Mouse (Mus musculus): ENCODE results near the gene Dupd1. TPM values are rescaled to one million over a fixed set of nuclear protein-coding genes. Genes with fewer than 3 reads are reported as not detected.

Gene Dupd1
- polyA plus RNA-seq, 1 experiment: not detected

DNA sequence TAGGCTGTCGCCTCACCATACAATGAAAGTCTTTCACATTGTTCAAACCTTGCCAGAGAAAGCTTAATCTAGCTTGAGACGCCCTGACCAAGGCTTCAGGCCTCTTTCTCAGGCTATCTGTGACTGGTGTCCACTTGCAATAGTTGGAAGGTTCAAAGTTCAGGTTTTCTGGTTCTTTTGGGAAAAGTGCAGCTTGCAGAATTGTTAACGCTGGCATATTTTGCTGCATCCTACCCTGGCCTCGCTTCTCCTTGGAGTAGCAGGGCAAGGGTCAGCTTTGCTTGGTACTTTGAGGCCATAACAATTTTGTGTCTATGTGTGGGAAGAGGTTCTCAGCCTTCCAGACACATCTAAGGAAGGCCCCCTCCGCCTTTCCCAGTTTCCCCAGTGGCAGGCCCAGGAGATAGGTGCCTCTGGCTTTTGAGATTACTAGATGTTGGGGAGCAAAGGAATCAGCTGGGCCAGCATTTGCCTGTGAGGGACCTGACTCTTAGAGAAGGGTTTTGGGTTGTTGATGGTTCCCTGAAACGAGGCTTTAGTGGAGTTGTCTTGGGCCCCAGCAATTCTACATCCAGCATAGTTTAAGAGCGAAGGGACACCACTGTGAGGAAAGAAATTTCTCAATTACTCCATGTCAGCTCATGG, 18.1 kb downstream of the Dupd1 start:
- no peak for TF ChIP-seq POLR2A (IDR thresholded peaks at IDR 0.05; ENCODE audit: borderline replicate concordance, insufficient read depth, low read length)
- no peak for TF ChIP-seq CTCF (IDR thresholded peaks at IDR 0.05; ENCODE audit: borderline replicate concordance, insufficient read depth, low read depth, low read length)
- no peak for DNase-seq
- Histone ChIP-seq H3K27me3 (ENCODE audit: control insufficient read depth, insufficient read depth, low read length) (no peaks in the 10 kb centered on the region), H3K4me1 (ENCODE audit: control insufficient read depth, insufficient read depth, low read length) (no peaks in the 10 kb centered on the region), H3K4me3 (replicated peaks; ENCODE audit: insufficient read depth, low read depth, low read length) (no peak overlapping the region), H3K27ac (ENCODE audit: insufficient read depth, low read length) (no peak overlapping the region)
- 88% methylated on average over 7 of the region's 7 CpGs for WGBS

DNA sequence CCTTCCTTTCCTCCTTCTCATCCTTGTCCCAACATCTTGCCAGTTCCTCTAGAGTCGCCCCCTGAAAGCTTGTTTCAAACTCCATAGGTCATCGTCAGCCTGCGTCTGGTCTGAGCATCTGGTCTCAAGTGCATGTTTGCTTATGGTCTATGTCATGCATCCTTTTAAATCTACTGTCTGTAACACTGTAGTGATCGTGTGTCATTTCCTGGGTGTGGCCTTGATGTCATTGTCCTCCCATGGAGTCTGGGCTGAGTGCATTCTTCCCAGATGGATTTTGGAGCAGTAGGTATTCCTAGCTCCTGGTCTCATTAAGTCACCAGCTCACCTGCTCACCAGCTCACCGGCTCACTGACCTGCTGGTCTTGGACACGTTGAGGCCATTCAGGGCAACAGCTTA, 19.4 kb downstream of the Dupd1 start:
- H3K4me3 ChIP-seq (replicated peaks; ENCODE audit: insufficient read depth, low read depth, low read length): no peak overlapping the region
- no peak for TF ChIP-seq POLR2A (IDR thresholded peaks at IDR 0.05; ENCODE audit: borderline replicate concordance, insufficient read depth, low read length)
- no peak for TF ChIP-seq CTCF (IDR thresholded peaks at IDR 0.05; ENCODE audit: borderline replicate concordance, insufficient read depth, low read depth, low read length)
- no peaks in the 10 kb centered on the region for H3K4me1 ChIP-seq (ENCODE audit: control insufficient read depth, insufficient read depth, low read length)
- 75% methylated on average over 6 of the region's 6 CpGs for WGBS
- no peaks in the 10 kb centered on the region for H3K27me3 ChIP-seq (ENCODE audit: control insufficient read depth, insufficient read depth, low read length)
- no peak for DNase-seq
- no peak overlapping the region for H3K27ac ChIP-seq (ENCODE audit: insufficient read depth, low read length)

DNA sequence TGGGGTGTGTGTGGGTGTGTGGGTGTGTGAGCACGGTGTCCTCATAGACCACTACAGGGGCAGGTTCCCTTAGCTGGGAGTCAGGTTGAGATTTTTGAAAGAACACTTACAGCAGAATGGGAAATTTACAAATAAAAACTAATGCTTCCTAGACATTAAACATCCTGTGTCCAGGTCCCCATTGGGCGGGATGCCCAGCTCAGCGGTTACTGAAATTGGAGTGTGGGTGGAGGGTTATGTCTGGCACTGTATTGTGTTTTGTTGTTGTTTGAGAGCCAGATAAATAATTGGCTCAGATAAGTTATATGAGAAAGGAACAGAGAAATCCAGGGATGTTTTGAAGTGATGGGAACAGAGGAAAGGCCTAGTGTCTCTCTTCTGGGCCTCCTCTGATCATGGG, 23.3 kb downstream of the Dupd1 start:
- H3K4me3 ChIP-seq (replicated peaks; ENCODE audit: insufficient read depth, low read depth, low read length): no peak overlapping the region

DNA sequence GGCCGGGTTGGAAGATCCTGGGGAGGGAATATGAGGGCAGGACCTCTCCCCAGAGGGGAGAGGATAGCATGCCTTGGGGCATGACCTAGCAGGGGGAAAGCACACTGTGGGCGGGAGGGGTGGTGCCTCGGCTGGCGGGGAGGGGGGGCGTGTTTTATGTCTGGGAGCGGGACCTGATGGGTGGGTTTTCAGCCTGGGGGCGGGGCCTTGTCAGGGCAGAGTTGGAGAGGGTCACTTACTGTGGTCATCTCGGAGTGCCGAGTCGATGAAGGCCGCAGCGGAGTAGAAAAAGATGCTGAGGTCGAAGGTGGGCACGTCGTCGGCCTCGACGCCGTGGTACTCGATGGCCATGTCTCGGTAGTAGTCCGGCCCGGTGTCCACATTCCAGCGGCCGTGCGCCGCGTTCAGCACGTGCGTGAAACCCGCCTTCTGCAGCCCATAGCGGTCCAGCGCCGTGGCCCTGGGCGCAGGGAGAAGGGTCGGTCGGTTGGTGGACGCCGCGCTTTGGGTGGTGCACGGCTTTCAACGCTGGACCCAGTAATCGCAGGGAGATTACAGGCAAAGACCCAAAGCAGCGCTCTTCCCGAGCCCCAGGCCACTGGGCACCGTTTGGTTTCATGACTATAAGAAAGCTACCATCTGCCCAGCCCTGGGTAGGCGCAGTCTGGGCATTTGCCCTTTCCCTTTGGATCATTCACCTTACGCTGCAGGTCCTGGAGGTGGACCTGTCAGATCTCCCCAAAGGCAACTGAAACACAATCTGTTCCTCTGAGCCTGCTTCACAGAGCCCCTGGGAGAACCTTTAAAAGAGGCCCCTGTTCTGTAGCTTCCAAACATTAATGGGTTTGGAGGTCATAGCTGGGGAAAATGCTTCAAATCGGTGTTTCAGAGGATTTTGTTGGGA, 27.7 kb downstream of the Dupd1 start:
- no peak for DNase-seq
- Histone ChIP-seq H3K4me1 (ENCODE audit: control insufficient read depth, insufficient read depth, low read length) (0 out of 2 replicates have a peak, but pooled peaks cover 3% of the 10 kb centered on the region), H3K27ac (ENCODE audit: insufficient read depth, low read length) (no peak overlapping the region), H3K4me3 (replicated peaks; ENCODE audit: insufficient read depth, low read depth, low read length) (no peak overlapping the region), H3K27me3 (ENCODE audit: control insufficient read depth, insufficient read depth, low read length) (no peaks in the 10 kb centered on the region; the same call in 1 of the 2 replicates)
- TF ChIP-seq POLR2A (IDR thresholded peaks at IDR 0.05; ENCODE audit: borderline replicate concordance, insufficient read depth, low read length) (no peak), CTCF (IDR thresholded peaks at IDR 0.05; ENCODE audit: borderline replicate concordance, insufficient read depth, low read depth, low read length) (no peak)
- 15% methylated on average over 49 of the region's 49 CpGs for WGBS

More for the DNA sequence above, 23.3 kb downstream of the Dupd1 start:
- DNase-seq: no peak
- Histone ChIP-seq H3K27ac (ENCODE audit: insufficient read depth, low read length) (no peak overlapping the region), H3K4me1 (ENCODE audit: control insufficient read depth, insufficient read depth, low read length) (no peaks in the 10 kb centered on the region), H3K27me3 (ENCODE audit: control insufficient read depth, insufficient read depth, low read length) (no peaks in the 10 kb centered on the region; the same call in 1 of the 2 replicates)
- WGBS: 72% methylated on average over 3 of the region's 3 CpGs
- TF ChIP-seq POLR2A (IDR thresholded peaks at IDR 0.05; ENCODE audit: borderline replicate concordance, insufficient read depth, low read length) (no peak), CTCF (IDR thresholded peaks at IDR 0.05; ENCODE audit: borderline replicate concordance, insufficient read depth, low read depth, low read length) (no peak)

DNA sequence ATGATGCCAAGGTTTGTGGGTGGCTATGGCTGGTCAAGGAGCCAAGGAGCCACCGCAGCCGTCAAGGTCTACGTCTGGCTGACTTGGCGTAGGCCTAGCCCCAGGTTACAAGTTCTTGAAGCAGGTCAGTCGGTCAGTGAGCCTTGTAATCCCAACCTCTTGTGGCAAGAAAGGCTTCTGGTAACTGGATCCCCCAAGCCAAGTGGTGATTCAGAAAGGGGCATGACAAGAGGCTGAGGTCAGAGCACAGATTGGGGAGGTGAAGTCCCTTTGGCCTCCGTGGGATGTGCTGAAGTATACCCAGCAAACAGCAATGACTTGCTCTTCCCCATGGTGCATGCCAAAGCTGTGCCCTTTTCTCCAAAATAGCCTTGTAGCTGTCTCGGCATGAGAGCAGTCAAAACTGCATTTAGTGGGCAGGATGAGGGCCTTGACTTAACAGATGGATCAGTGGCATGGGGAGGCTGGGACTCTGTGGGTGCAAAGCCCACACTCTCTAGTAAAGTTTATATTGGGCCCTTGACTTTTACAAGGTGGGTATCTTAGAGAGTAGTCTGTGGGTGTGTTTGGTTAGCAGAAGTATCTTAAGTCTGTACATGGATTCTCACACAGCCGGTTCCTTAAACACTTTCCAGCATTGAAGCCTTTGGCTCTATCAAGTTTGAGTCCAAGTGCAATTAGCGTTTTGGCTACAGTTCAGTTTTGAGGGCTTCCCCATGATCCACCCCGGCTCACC, 28.8 kb downstream of the Dupd1 start:
- DNase-seq: no peak
- H3K4me1 ChIP-seq (ENCODE audit: control insufficient read depth, insufficient read depth, low read length): 0 out of 2 replicates have a peak, but pooled peaks cover 3% of the 10 kb centered on the region
- no peak overlapping the region for H3K27ac ChIP-seq (ENCODE audit: insufficient read depth, low read length)
- TF ChIP-seq CTCF (IDR thresholded peaks at IDR 0.05; ENCODE audit: borderline replicate concordance, insufficient read depth, low read depth, low read length): no peak
- no peak for TF ChIP-seq POLR2A (IDR thresholded peaks at IDR 0.05; ENCODE audit: borderline replicate concordance, insufficient read depth, low read length)
- H3K4me3 ChIP-seq (replicated peaks; ENCODE audit: insufficient read depth, low read depth, low read length): no peak overlapping the region
- H3K27me3 ChIP-seq (ENCODE audit: control insufficient read depth, insufficient read depth, low read length): no peaks in the 10 kb centered on the region; the same call in 1 of the 2 replicates
- 85% methylated on average over 10 of the region's 10 CpGs for WGBS

DNA sequence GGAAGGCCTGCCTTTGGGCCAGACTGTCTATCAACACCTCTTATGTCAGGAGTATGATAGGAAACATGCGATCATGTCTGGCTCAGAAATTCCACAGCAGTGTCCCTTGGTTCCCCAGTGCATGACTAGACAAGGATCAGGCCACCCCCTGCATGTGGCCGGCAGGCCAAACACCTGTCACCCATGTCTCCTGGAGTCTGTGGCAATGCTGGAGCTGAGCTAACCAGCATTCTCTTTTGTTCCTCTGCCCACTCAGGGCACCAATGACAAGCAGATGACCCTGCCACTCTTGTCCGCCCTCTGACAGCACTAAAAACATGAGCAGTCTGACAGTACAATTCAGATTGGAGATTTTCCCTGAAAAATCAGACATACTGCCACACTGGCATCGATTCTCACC, 30.5 kb downstream of the Dupd1 start:
- DNase-seq: no peak
- 54% methylated on average over 4 of the region's 4 CpGs for WGBS
- Histone ChIP-seq H3K4me1 (ENCODE audit: control insufficient read depth, insufficient read depth, low read length) (0 out of 2 replicates have a peak, but pooled peaks cover 3% of the 10 kb centered on the region), H3K27ac (ENCODE audit: insufficient read depth, low read length) (no peak overlapping the region), H3K27me3 (ENCODE audit: control insufficient read depth, insufficient read depth, low read length) (no peaks in the 10 kb centered on the region; the same call in 1 of the 2 replicates), H3K4me3 (replicated peaks; ENCODE audit: insufficient read depth, low read depth, low read length) (no peak overlapping the region)
- TF ChIP-seq CTCF (IDR thresholded peaks at IDR 0.05; ENCODE audit: borderline replicate concordance, insufficient read depth, low read depth, low read length) (no peak), POLR2A (IDR thresholded peaks at IDR 0.05; ENCODE audit: borderline replicate concordance, insufficient read depth, low read length) (no peak)

DNA sequence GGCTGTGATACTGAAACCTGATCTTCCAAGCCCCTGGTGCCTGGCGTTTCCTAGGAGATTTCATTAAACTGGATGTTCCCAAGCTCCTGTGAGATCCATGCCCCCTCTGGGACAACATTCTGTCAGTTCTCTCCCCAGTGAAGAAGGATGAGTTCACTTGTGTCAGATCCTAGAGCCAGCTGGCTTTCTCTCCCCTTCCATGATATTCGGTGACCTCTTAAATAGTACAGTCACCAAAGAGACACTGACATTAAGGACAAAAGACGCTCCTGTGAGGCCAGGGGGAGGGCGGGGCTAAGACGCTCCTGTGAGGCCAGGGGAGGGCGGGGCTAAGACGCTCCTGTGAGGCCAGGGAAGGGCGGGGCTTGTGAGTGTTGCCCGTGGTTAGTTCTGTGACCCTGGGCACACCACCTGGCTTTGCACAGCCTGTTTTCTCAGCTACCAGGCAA, 31.7 kb downstream of the Dupd1 start:
- TF ChIP-seq CTCF (IDR thresholded peaks at IDR 0.05; ENCODE audit: borderline replicate concordance, insufficient read depth, low read depth, low read length): no peak
- no peak for TF ChIP-seq POLR2A (IDR thresholded peaks at IDR 0.05; ENCODE audit: borderline replicate concordance, insufficient read depth, low read length)
- WGBS: 6% methylated on average over 9 of the region's 9 CpGs
- DNase-seq: peak in 1 of 2 experiments; percentile 41
- 0 out of 2 replicates have a peak, but pooled peaks cover 3% of the 10 kb centered on the region for H3K4me1 ChIP-seq (ENCODE audit: control insufficient read depth, insufficient read depth, low read length)
- no peak overlapping the region for H3K4me3 ChIP-seq (replicated peaks; ENCODE audit: insufficient read depth, low read depth, low read length)
- H3K27ac ChIP-seq (ENCODE audit: insufficient read depth, low read length): no peak overlapping the region
- H3K27me3 ChIP-seq (ENCODE audit: control insufficient read depth, insufficient read depth, low read length): no peaks in the 10 kb centered on the region; the same call in 1 of the 2 replicates
